Mouse (Mus musculus) heart, embryonic 12.5 days (tissue): ENCODE measurements at regions not wholly inside any gene's neighbourhood (a gene's known extent, or its start where the extent isn't known, plus 50 kb on each side); places are given as distances from the start of the nearest gene placed in this dataset.

ENCODE experiments used
- ATAC-seq: fragments of 200-750 bp; cut with Nextera tagmentation; 2 replicates; pipeline ENCODE4 v1.8.0; 2017; ENCODE audit warnings: moderate TSS enrichment, moderate library complexity; ENCODE audit not compliant: insufficient number of reproducible peaks, low FRiP score
- H3K27ac ChIP-seq: fragments of 300-500 bp; sonication (generic); 2 replicates; pipeline ENCODE4 v1.5.1; 2016; ENCODE audit warnings: mild to moderate bottlenecking, moderate library complexity; ENCODE audit not compliant: poor library complexity, severe bottlenecking
- H3K27me3 ChIP-seq: fragments of 300-500 bp; sonication (generic); replicated peaks from 2 replicates; pipeline ENCODE4 v1.6.1; 2016; ENCODE audit warnings: mild to moderate bottlenecking, moderate library complexity
- H3K36me3 ChIP-seq: fragments of 300-500 bp; sonication (generic); 2 replicates; pipeline ENCODE4 v1.6.1; 2016; ENCODE audit warnings: mild to moderate bottlenecking, moderate library complexity
- H3K4me1 ChIP-seq: fragments of 300-500 bp; sonication (generic); replicated peaks from 2 replicates; pipeline ENCODE4 v1.6.1; 2016; ENCODE audit warnings: mild to moderate bottlenecking
- H3K4me2 ChIP-seq: fragments of 300-500 bp; sonication (generic); 2 replicates; pipeline ENCODE4 v1.6.1; 2016; ENCODE audit warnings: mild to moderate bottlenecking, moderate library complexity
- H3K4me3 ChIP-seq: fragments of 300-500 bp; sonication (generic); 2 replicates; pipeline ENCODE4 v1.5.1; 2016; ENCODE audit warnings: mild to moderate bottlenecking
- H3K9ac ChIP-seq: fragments of 300-500 bp; sonication (generic); 2 replicates; pipeline ENCODE4 v1.6.1; 2016; ENCODE audit warnings: mild to moderate bottlenecking, moderate library complexity
- H3K9me3 ChIP-seq: fragments of 300-500 bp; sonication (generic); replicated peaks from 2 replicates; pipeline ENCODE4 v1.6.1; 2016; ENCODE audit warnings: mild to moderate bottlenecking, moderate library complexity
- WGBS: fragments of 180-500 bp; shearing (Covaris S2); methylation state at CpG from one replicate; pipeline ENCODE4 v1.1.7; 2016; 5-methylcytosine and 5-hydroxymethylcytosine counted together

- Histone ChIP-seq H3K27me3 (no peaks in the 10 kb centered on the region), H3K9ac (no peak overlapping the region), H3K4me1 (peaks cover 53% of the 10 kb centered on the region), H3K27ac (0 out of 2 replicates have a peak overlapping the region, but pooled peaks have one; percentile 21), H3K4me2 (no peak overlapping the region), H3K9me3 (no peaks in the 10 kb centered on the region), H3K36me3 (no peaks in the 10 kb centered on the region), H3K4me3 (no peak overlapping the region)
- WGBS: 35% methylated on average over 2 of the region's 2 CpGs
- ATAC-seq: peak; percentile 48
Measured at GRCm38 (mm10) chr14:25345995-25346394, 113.0 kb upstream of the Zmiz1 start.

DNA sequence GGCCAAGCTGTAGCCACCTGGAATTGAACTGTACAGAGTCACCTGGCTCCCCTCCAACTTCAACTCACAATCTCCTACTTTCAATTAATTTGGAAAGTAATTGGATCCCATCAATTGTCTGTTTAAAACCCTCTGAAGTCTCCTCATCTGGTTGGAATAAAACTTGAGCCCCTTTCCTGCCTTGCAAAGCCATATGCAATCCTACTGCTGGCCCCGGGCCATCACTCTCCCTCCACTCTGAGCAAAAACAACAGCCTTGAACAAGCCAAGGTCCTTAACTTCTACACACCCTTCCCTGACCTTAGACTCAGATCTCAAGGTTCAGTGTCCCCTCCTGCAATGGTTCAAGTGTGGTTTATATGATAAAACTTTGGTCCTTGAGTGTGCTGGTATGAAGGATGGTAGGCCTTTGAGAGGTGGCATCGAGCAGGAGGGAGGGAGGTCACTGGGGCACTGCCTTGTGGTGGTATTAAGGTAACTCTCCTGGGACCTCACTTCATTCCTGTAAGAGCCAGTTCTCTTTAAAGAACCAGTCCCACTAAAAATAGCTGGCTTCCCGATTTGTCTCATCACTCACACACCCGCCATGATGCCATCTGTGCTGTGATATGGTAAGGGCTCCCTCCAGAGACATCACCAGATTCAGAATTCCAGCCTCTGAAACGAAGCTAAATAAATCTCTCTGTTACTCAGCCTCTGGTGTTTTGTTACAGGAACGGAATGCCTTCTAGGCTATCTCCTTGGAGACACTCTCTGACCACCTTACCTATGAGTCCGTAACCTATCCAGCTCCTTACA is 112.0 kb upstream of the Zmiz1 start:
- Histone ChIP-seq H3K9me3 (no peaks in the 10 kb centered on the region), H3K27ac (peak overlapping the region; percentile 36), H3K4me2 (no peak overlapping the region), H3K36me3 (no peaks in the 10 kb centered on the region), H3K4me3 (no peak overlapping the region), H3K9ac (no peak overlapping the region), H3K27me3 (no peaks in the 10 kb centered on the region), H3K4me1 (peaks cover 43% of the 10 kb centered on the region)
- no peak for ATAC-seq
- 59% methylated on average over 7 of the region's 7 CpGs for WGBS

DNA sequence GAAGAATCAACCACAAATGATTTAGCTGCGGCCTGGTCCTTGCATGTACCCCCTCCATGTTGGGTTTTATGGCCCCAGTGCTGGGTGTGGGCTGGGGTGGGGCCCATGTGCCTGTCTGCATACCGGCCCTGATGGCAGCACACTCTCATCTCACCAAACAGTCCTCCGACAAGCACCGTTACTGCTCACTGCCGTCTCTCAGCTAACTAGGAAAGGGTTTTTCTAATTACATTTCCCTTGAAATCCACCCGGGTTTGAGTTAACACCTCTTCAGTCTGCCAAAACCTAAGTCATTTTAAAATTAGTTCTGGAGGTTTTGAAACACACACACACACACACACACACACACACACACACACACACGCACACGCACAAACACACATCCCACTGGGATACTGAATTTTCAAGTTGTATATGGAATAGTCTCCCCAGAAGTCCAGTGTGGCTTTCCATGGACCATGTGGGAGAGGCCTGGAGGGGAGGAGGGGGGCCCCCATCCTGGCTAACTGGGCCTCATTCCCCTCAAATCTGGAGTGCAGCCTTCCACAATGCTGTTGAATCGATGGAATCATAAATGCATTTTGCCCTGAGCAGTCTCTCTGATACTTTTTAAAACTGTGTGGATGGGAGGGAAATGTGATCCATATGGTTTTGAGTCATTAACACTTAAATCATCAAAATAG is 108.6 kb upstream of the Zmiz1 start:
- peaks cover 31% of the 10 kb centered on the region for H3K4me1 ChIP-seq
- H3K4me3 ChIP-seq: no peak overlapping the region
- H3K4me2 ChIP-seq: no peak overlapping the region
- H3K27me3 ChIP-seq: no peaks in the 10 kb centered on the region
- H3K27ac ChIP-seq: no peak overlapping the region
- WGBS: 83% methylated on average over 9 of the region's 9 CpGs
- no peaks in the 10 kb centered on the region for H3K9me3 ChIP-seq
- H3K36me3 ChIP-seq: no peaks in the 10 kb centered on the region
- no peak for ATAC-seq
- no peak overlapping the region for H3K9ac ChIP-seq

DNA sequence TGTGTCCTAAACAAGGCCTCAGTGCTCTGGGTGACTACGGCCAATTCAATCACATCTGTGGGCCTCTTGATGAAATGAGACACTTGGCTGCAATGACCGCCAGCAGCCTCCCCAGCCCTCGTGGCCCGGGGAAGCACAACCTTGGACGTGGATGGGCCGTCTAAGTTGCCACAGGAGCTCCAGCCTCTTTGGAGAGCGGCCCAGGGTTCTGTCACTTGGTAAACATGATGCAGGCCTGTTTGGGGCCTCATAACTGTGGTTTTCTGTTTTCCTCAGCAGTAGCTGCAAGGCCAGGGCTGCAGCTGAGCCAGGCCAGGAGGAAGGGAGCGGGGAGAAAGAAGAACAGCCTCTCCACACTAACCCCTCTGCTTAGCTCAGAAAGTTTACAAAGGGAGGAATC is 105.2 kb upstream of the Zmiz1 start:
- no peak overlapping the region for H3K4me3 ChIP-seq
- no peaks in the 10 kb centered on the region for H3K36me3 ChIP-seq
- H3K27me3 ChIP-seq: no peaks in the 10 kb centered on the region
- WGBS: 68% methylated on average over 8 of the region's 8 CpGs
- no peaks in the 10 kb centered on the region for H3K9me3 ChIP-seq
- no peak overlapping the region for H3K27ac ChIP-seq
- H3K4me1 ChIP-seq: peaks cover 18% of the 10 kb centered on the region
- no peak overlapping the region for H3K4me2 ChIP-seq
- no peak for ATAC-seq
- H3K9ac ChIP-seq: no peak overlapping the region

- Histone ChIP-seq H3K27ac (no peak overlapping the region), H3K36me3 (no peaks in the 10 kb centered on the region), H3K4me3 (no peak overlapping the region), H3K4me2 (no peak overlapping the region), H3K4me1 (peaks cover 18% of the 10 kb centered on the region), H3K9me3 (no peaks in the 10 kb centered on the region), H3K27me3 (no peaks in the 10 kb centered on the region), H3K9ac (no peak overlapping the region)
- WGBS: 67% methylated on average over 7 of the region's 7 CpGs
- ATAC-seq: no peak
Measured at GRCm38 (mm10) chr14:25354288-25354850, 104.6 kb upstream of the Zmiz1 start.

DNA sequence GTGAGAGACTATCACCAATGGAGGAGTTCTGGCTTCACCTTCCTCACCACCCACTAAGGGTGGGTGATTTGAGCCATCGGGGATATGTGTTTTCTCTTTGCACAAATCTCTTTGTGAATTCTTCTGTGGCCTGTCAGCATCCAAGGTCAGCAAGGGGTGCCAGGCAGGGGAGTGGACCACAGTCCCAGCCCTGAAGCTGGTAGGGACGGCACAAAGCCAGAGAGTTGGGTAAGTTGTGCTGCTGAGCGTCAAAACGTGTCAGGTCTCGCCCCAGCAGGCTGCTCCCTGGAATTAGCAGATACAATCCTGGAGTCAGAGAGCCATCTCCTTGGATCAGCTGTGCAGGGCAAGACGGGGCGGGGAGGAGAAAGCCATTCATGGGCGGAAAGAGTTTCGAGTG is 101.2 kb upstream of the Zmiz1 start:
- Histone ChIP-seq H3K27me3 (no peaks in the 10 kb centered on the region), H3K9ac (no peak overlapping the region), H3K4me1 (peaks cover 30% of the 10 kb centered on the region), H3K36me3 (no peaks in the 10 kb centered on the region), H3K4me2 (no peak overlapping the region), H3K27ac (no peak overlapping the region), H3K4me3 (no peak overlapping the region), H3K9me3 (no peaks in the 10 kb centered on the region)
- 53% methylated on average over 9 of the region's 9 CpGs for WGBS
- ATAC-seq: no peak

GRCm38 (mm10) chr14:25359824-25360294 is 99.1 kb upstream of the Zmiz1 start:
- Histone ChIP-seq H3K9ac (no peak overlapping the region), H3K36me3 (no peaks in the 10 kb centered on the region), H3K27me3 (no peaks in the 10 kb centered on the region), H3K27ac (no peak overlapping the region), H3K9me3 (no peaks in the 10 kb centered on the region), H3K4me1 (peaks cover 18% of the 10 kb centered on the region), H3K4me2 (no peak overlapping the region), H3K4me3 (no peak overlapping the region)
- no peak for ATAC-seq
- WGBS: 77% methylated on average over 3 of the region's 3 CpGs

DNA sequence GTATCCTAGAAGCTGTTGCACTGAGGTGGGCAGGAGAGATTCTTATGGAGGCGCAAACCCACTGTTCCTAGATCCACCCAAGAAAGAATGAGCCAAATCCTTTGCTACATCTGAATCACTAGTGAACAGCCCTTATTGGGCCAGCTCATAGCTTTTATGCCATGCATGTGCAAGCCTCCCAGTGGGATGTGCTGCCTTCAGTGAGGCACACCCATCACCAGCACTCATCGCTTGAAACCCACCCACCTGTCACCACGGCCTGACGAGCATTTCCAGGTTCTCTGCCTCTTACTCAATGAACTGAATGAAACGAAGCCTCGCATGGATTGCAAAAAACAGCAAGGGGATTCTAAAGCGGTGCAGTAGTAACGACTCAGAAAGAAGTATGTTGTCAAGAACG is 98.3 kb upstream of the Zmiz1 start:
- 40% methylated on average over 9 of the region's 9 CpGs for WGBS
- Histone ChIP-seq H3K4me1 (peaks cover 25% of the 10 kb centered on the region), H3K36me3 (no peaks in the 10 kb centered on the region)

DNA sequence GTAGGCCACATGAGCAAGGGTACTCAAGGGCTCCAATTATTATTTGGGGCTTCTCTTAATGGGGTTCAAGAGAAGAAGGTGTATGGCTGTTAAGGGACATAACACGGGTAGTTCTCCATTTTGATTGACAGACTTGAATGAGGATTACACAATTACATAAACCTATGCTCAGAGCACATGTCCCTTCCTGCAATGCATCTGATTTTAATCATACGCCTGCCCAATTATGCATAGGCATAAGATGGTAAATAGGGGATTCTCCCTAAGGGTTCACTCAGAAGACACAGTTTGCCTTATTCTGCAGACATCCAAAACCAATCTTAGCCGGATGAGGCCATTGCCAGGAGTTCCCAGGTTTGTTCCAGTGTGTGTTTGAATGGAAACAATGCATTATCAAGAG is 97.9 kb upstream of the Zmiz1 start:
- Histone ChIP-seq H3K4me2 (no peak overlapping the region), H3K27ac (no peak overlapping the region), H3K36me3 (no peaks in the 10 kb centered on the region), H3K4me1 (peaks cover 29% of the 10 kb centered on the region), H3K4me3 (no peak overlapping the region), H3K9ac (no peak overlapping the region), H3K27me3 (no peaks in the 10 kb centered on the region), H3K9me3 (no peaks in the 10 kb centered on the region)
- ATAC-seq: no peak
- 75% methylated on average over 3 of the region's 3 CpGs for WGBS

More for the DNA sequence above, 98.3 kb upstream of the Zmiz1 start:
- H3K27me3 ChIP-seq: no peaks in the 10 kb centered on the region
- H3K27ac ChIP-seq: no peak overlapping the region
- no peak overlapping the region for H3K4me3 ChIP-seq
- ATAC-seq: no peak
- H3K9me3 ChIP-seq: no peaks in the 10 kb centered on the region
- no peak overlapping the region for H3K9ac ChIP-seq
- no peak overlapping the region for H3K4me2 ChIP-seq

DNA sequence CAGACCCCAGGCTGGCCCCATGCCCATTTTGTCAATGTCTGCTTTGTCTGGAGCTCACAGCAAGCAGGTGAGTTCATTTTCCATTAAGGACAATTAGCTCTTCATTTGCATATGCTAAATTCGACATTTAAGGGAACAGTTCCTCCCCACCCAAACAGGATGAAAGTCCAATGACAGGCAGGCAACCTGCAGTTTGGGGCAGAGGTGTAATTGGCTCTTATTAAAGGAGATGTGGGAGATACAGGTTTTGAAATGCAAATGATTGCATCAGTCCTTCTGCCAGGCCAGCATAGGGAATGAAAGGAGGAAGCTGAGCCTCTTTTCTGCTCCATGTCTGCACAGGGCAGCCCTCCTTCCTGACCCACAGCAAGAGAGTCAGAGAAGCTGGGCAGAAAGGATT is 96.2 kb upstream of the Zmiz1 start:
- H3K4me1 ChIP-seq: peaks cover 34% of the 10 kb centered on the region
- H3K4me2 ChIP-seq: no peak overlapping the region
- no peaks in the 10 kb centered on the region for H3K9me3 ChIP-seq
- no peak overlapping the region for H3K4me3 ChIP-seq
- no peaks in the 10 kb centered on the region for H3K27me3 ChIP-seq
- no peak overlapping the region for H3K27ac ChIP-seq
- no peak for ATAC-seq
- WGBS: 8% methylated on average over 1 of the region's 1 CpGs
- no peaks in the 10 kb centered on the region for H3K36me3 ChIP-seq
- H3K9ac ChIP-seq: no peak overlapping the region

- Histone ChIP-seq H3K27me3 (no peaks in the 10 kb centered on the region), H3K27ac (peak overlapping the region; percentile 41; the same call in 1 of the 2 replicates), H3K4me3 (no peak overlapping the region), H3K9ac (no peak overlapping the region), H3K36me3 (peaks cover 8% of the 10 kb centered on the region; the same call in 1 of the 2 replicates), H3K4me1 (peaks cover 29% of the 10 kb centered on the region), H3K4me2 (no peak overlapping the region), H3K9me3 (peaks cover 6% of the 10 kb centered on the region)
- peak; percentile 66 for ATAC-seq
- WGBS: 29% methylated on average over 10 of the region's 10 CpGs
Measured at GRCm38 (mm10) chr14:25365226-25365800, 93.7 kb upstream of the Zmiz1 start.
